Mouse (Mus musculus) testis, postnatal 10 days (tissue): ENCODE measurements around the gene Gm9945.

Experiments used
- DNase-seq: peaks from one replicate; pipeline ENCODE4 v3.0.0; 2021; ENCODE audit warnings: low spot score

The Gm9945 gene

GRCm38 (mm10) chr11:53479783-53480301 lies at the start of gene Gm9945, which contains the start of gene Sowaha:
TSS of gene Gm9945 (plus strand) at chr11:53480166.
TSS of gene Sowaha (minus strand) at chr11:53480274.
- DNase-seq: no peak

GRCm38 (mm10) chr11:53430300-53430669 lies 49.7 kb upstream of the Gm9945 start:
- no peak for DNase-seq

DNA sequence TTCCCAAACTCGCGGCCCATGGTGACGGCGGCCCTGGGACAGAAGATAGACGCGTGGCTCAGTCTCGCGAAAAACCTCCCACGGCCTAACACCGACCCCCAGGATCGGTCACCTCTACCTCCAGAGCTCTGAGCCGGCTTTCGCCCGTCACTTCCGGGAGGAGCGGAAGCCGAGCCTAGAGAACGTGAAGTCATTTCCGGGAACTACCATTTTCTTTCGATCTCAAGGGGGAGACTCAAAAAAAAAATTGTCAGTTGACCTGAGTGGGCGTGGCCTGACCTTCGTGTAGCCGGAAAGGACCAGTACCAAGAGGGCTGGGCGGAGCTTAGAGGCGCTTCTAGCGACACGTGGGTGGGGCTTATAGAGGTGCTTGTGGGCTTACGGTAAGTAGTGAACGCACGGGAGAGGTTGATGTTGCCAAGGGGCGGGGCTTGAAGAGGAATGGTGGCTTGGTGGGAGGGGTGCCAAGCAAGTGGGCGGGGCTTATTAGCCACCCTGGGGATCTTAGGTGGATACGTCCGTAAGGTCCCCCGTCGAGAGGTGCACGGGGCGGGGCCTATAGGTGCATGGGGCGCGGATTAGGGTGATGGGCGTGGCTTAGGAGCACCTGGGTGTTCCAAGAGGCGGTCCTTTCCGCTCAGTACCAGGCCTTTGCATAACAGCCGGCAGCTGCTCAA lies 49.2 kb upstream of the Gm9945 start, which contains the start of the genes Uqcrq and Gdf9:
Uqcrq (minus strand) TSS at position 162 of the 677 bp plus-strand sequence.
Gdf9 (plus strand) TSS at position 354 of the 677 bp plus-strand sequence.
- peak; percentile 99 for DNase-seq

DNA sequence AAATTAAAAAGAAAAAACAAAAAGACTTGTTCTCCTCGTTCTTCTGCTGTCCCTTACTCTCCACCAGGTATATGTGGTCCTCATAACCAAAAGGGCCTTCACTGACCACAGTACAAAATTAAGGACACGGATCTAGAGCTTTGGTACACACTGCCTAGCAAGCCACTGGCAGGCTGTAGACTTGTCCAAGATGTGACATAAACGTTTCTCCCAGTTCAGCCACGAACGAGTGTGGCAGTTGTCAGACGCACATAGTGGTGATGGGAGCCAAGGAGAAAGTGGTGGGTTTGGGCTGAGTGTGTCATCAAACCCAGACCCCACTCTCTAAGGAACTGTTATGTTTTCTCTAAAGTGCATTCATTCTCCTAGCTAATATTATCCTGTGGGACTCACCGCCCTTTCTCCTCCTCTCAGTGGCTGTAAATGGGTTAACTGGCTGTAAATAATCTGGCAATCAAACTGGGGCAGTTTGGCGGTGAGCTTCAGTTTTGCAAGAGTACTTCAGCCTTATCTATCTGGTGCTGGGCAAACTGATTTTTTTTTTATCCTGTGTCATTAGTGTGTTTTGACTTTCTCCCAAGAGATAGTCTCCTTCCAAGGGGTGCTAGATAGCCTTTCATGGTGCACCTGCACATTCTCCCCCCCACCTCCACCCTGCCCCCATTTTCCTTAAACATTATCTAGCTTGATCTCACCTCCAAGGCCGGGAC lies 48.5 kb upstream of the Gm9945 start:
- no peak for DNase-seq

DNA sequence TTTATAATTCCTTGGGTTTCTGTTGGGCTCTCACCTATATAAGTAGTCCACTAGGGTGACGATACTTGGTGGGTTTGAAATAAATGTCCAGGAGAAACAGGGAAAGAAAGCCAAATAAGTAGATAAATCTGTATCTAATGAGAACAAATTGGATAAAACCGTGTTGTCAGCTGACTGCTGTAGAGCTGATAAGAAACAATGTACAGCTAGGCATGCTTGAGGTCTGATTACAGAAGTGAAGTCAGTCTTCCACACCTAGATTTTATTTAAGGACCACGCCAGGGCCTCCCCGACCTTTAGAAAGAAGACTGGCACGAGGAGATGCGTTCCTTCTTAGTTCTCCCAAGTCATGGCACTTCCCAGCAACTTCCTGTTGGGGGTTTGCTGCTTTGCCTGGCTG lies 46.9 kb upstream of the Gm9945 start:
- no peak for DNase-seq

DNA sequence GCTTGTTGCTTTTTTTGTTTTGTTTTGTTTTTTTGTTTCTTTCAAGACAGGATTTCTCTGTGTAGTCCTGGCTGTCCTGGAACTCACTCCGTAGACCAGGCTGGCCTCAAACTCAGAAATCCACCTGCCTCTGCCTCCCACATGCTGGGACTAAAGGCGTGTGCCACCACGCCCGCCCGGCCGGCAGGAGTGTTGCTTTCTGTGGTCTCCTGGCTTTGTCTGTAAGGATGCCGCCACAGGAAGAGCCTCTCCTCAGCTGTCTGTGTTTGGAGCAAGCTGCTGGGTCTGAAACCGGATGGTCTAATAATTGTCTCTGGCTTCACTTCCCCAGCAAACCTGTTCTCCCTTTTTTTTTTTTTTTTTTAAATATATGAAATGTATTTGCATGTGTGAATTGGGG lies 44.5 kb upstream of the Gm9945 start:
- DNase-seq: no peak

DNA sequence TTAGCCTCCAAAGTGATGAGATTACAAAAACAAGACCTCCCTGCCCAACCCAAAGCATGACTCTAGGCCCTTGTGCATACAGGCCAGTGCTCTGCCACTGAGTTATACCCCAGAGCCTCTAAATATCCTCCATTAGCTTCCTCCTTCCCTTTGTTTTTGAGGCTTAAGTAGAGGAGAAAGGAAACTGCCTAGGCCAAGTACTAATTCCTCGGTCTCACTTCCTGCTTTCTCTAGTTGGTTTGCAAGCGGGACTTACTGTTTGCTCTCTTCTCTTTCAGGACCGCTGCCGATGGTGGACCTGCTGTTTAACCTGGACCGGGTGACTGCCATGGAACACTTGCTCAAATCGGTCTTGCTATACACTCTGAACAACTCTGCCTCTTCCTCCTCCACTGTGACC lies 43.6 kb upstream of the Gm9945 start:
- DNase-seq: no peak

GRCm38 (mm10) chr11:53441921-53442320 lies 38.0 kb upstream of the Gm9945 start:
- DNase-seq: peak; percentile 55

DNA sequence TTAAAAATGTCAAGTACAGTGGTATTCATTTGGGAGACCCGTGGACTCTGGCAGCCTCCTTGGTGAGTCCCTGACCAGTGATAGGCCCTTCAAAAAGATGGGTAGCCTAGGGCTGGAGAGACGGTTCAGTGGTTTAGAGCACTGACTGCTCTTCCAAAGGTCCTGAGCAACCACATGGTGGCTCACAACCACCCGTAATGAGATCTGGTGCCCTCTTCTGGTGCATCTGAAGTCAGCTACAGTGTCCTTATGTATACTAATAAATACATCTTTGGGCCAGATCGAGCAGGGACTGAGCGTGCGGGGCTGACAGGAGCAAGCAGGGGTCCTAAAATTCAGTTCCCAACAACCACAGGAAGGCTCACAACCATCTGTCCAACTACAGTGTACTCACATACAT lies 36.1 kb upstream of the Gm9945 start:
- DNase-seq: no peak

DNA sequence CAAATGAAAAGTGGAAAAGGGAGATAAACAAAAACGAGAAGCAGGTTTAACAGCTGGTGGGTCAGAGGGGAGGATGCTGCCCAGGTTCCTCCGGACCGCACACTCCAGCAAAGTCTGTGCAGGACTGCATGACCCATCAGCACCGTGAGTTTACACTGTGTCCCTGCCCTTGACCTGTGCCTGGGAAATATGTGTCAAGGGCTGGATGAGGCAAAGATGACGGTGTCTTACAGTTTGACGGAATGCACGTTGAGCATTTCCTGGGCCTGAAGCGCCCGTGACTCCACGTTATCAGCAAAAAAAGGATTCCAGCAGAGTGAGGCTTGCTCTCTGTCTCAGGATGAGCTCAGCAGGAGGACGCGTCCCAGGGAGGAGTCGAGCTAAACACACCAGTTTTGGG lies 34.4 kb upstream of the Gm9945 start:
- no peak for DNase-seq

DNA sequence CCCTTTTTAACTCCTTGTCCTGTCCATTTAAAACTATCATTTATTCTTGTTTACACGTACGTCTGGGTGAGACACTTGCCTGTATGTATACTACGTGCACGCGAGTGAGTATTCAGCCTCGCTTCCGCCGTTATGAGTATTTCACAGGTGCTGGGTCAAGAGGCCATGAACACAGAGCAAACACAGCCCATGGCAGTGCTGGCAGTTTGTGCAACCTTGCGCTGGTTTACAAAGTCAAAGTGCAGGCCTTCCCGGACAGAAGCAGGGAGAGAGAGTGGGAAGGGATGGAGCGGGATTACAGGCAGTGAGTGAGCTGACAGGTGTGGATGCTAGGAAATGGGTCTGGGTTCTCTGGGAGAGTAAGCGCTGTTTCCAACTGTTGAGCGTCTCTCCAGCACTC lies 33.8 kb upstream of the Gm9945 start:
- DNase-seq: no peak

GRCm38 (mm10) chr11:53447996-53448395 lies 32.0 kb upstream of the Gm9945 start:
- no peak for DNase-seq

DNA sequence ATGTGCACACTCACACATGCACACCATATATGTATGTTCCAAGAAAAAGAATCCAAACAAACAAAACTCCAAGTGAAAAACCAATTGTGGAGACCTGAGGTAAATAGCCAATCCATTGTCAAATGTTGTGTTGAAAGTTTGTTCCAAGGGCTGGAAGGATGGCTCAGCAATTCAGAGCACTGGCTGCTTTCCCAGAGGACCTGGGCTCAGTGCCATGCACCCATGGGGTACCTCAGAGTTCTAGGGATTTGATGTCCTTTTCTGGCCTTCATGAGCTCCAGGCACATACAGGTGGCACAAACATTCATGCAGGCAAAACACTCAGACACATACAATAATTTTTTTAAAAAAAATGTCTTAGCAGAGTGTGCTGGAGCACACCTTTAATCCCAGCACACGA lies 31.4 kb upstream of the Gm9945 start:
- no peak for DNase-seq

- no peak for DNase-seq
Observed at GRCm38 (mm10) chr11:53450070-53450705, 29.8 kb upstream of the Gm9945 start.

- DNase-seq: no peak
Observed at GRCm38 (mm10) chr11:53451361-53451760, 28.6 kb upstream of the Gm9945 start.

DNA sequence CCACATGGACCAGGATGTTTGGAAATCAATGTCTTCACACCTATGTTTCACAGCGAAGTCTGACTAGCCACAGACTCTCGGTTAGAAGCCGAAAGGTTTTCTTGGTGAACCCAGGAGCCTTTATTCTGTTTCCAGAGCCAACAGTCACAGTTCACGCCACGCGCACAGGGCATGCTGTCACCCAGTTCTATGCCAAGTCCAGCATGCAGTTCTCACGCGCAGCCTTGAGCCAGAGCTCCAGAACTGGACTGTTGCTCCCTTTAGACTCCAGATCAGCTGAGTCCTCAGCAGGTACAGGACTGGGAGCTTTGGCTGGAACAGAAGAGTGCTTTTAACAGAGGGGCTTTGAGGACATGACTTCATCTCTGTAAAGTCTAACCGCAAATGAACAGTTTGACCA lies 27.6 kb upstream of the Gm9945 start:
- no peak for DNase-seq

- no peak for DNase-seq
Observed at GRCm38 (mm10) chr11:53453031-53453430, 26.9 kb upstream of the Gm9945 start.

- peak; percentile 63 for DNase-seq
Observed at GRCm38 (mm10) chr11:53456474-53457371, 23.2 kb upstream of the Gm9945 start, which contains the start of the genes Gm10447 and Shroom1. TSS of gene Gm10447 (minus strand) at chr11:53457110. TSS of gene Shroom1 (plus strand) at chr11:53457205.

GRCm38 (mm10) chr11:53457372-53457954 lies 22.5 kb upstream of the Gm9945 start:
- DNase-seq: no peak

DNA sequence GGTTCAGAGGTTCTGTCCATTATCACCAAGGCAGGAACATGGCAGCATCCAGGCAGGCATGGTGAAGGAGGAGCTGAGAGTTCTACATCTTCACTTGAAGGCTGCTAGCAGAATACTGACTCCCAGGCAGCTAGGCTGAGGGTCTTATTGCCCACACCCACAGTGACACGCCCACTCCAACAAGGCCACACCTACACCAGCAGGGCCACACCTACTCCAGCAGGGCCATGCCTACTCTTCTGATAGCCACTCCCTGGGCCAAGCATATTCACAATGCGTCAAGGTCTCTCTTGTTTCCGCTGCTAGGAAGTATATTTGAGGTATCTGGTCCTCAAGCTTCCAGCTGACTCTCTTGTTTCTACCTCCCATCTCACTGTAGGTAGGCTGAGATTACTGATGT lies 21.0 kb upstream of the Gm9945 start:
- DNase-seq: no peak

GRCm38 (mm10) chr11:53460192-53460591 lies 19.8 kb upstream of the Gm9945 start:
- no peak for DNase-seq
